21 mouse cellular contexts compared by ENCODE assay signal in genomic region chr7:144620315-144620714, GRCm38 (mm10). TPM values are rescaled to one million over a fixed set of nuclear protein-coding genes. Genes with fewer than 3 reads are reported as not detected.
DNase-seq lines count a peak whose midpoint lies in the region; ATAC-seq lines count a peak whose summit lies in the region.
"Had no signal": no experiment of that assay in that cellular context is flagged by ENCODE, and none has a peak within 500 bp of the region (broad histone marks: within the 10 kb centered on the region; RNA-seq: fewer than 3 reads in every experiment).

No protein-coding gene starts in this region.

- no peak for DNase-seq in forebrain, embryonic 10.5 days (ENCODE audit: extremely low spot score, low spot score)
- no peak for DNase-seq in lung, postnatal 10 days
- peak; percentile 37 for DNase-seq in lung, postnatal 25 days (ENCODE audit: low spot score)
- no peak for DNase-seq in lung, adult 18-20 months
- DNase-seq: adrenal gland, postnatal 25 days; cerebellum, adult 11-12 months; cerebellum, adult 8-10 months; cerebellum, postnatal 36 days; embryo, embryonic 11 days; gastrocnemius, postnatal 25 days; heart, adult 2 months; heart, postnatal 14 days; heart, postnatal 4 days had no signal

- peaks cover 78% of the 10 kb centered on the region for H3K27me3 ChIP-seq in forebrain, embryonic 10.5 days (ENCODE audit: poor library complexity, severe bottlenecking)
- H3K27me3 ChIP-seq in forebrain, embryonic 16.5 days (replicated peaks; ENCODE audit: control insufficient read depth, insufficient read depth, low read length), result no peaks in the 10 kb centered on the region
- no peaks in the 10 kb centered on the region for H3K27me3 ChIP-seq in lung, embryonic 15.5 days
- H3K27me3 ChIP-seq in neural tube, embryonic 15.5 days (replicated peaks), result no peaks in the 10 kb centered on the region
- H3K27me3 ChIP-seq: heart, embryonic 13.5 days had no signal

- no peak overlapping the region for H3K9ac ChIP-seq in forebrain, embryonic 16.5 days (replicated peaks; ENCODE audit: low read depth, low read length)
- H3K9ac ChIP-seq in lung, embryonic 15.5 days, result no peak overlapping the region
- no peak overlapping the region for H3K9ac ChIP-seq in neural tube, embryonic 15.5 days (replicated peaks)
- H3K9ac ChIP-seq: heart, embryonic 13.5 days; hindbrain, embryonic 13.5 days had no signal

- H3K4me1 ChIP-seq in forebrain, embryonic 10.5 days, result peaks cover 34% of the 10 kb centered on the region
- peaks cover 5% of the 10 kb centered on the region for H3K4me1 ChIP-seq in forebrain, embryonic 16.5 days (replicated peaks; ENCODE audit: control insufficient read depth, insufficient read depth, low read length)
- H3K4me1 ChIP-seq in lung, embryonic 15.5 days, result peaks cover 10% of the 10 kb centered on the region
- 0 out of 2 replicates have a peak, but pooled peaks cover 3% of the 10 kb centered on the region for H3K4me1 ChIP-seq in neural tube, embryonic 15.5 days

- H3K9me3 ChIP-seq in forebrain, embryonic 10.5 days, result peaks cover 9% of the 10 kb centered on the region; the same call in 1 of the 2 replicates
- H3K9me3 ChIP-seq in forebrain, embryonic 16.5 days (ENCODE audit: control insufficient read depth, low read length), result no peaks in the 10 kb centered on the region
- no peaks in the 10 kb centered on the region for H3K9me3 ChIP-seq in lung, embryonic 15.5 days
- no peaks in the 10 kb centered on the region for H3K9me3 ChIP-seq in neural tube, embryonic 15.5 days (replicated peaks)
- H3K9me3 ChIP-seq: heart, embryonic 10.5 days; hindbrain, embryonic 13.5 days had no signal

- peak overlapping the region; percentile 72 for H3K27ac ChIP-seq in forebrain, embryonic 10.5 days
- no peak overlapping the region for H3K27ac ChIP-seq in forebrain, embryonic 16.5 days (ENCODE audit: low read length)
- H3K27ac ChIP-seq in lung, embryonic 15.5 days, result peak overlapping the region; percentile 17; the same call in 1 of the 2 replicates
- no peak overlapping the region for H3K27ac ChIP-seq in neural tube, embryonic 15.5 days (replicated peaks)
- H3K27ac ChIP-seq: heart, adult 2 months; heart, embryonic 10.5 days; heart, embryonic 13.5 days; hindbrain, embryonic 13.5 days had no signal

- H3K4me2 ChIP-seq in forebrain, embryonic 16.5 days (ENCODE audit: low read length), result no peak overlapping the region
- no peak overlapping the region for H3K4me2 ChIP-seq in lung, embryonic 15.5 days
- no peak overlapping the region for H3K4me2 ChIP-seq in neural tube, embryonic 15.5 days
- H3K4me2 ChIP-seq: heart, embryonic 13.5 days; hindbrain, embryonic 13.5 days had no signal

- H3K36me3 ChIP-seq in forebrain, embryonic 10.5 days (replicated peaks), result peaks cover 67% of the 10 kb centered on the region
- no peaks in the 10 kb centered on the region for H3K36me3 ChIP-seq in forebrain, embryonic 16.5 days (ENCODE audit: control insufficient read depth, insufficient read depth)
- peaks cover 5% of the 10 kb centered on the region; the same call in 1 of the 2 replicates for H3K36me3 ChIP-seq in lung, embryonic 15.5 days
- H3K36me3 ChIP-seq in neural tube, embryonic 15.5 days, result no peaks in the 10 kb centered on the region
- H3K36me3 ChIP-seq: heart, embryonic 13.5 days; hindbrain, embryonic 13.5 days had no signal

- no peak for ATAC-seq in forebrain, embryonic 16.5 days
- no peak for ATAC-seq in lung, embryonic 15.5 days (ENCODE audit: borderline replicate concordance, extremely low read depth, low FRiP score, low TSS enrichment)
- ATAC-seq in neural tube, embryonic 15.5 days (ENCODE audit: low FRiP score), result no peak
- ATAC-seq: activated CD4-positive, CD25-positive, alpha-beta regulatory T cell, adult 4 months; forebrain, embryonic 14.5 days had no signal

- H3K4me3 ChIP-seq in forebrain, embryonic 10.5 days, result no peak overlapping the region
- H3K4me3 ChIP-seq in forebrain, embryonic 16.5 days (replicated peaks; ENCODE audit: low read length), result no peak overlapping the region
- H3K4me3 ChIP-seq in lung, embryonic 15.5 days, result no peak overlapping the region
- H3K4me3 ChIP-seq in neural tube, embryonic 15.5 days (replicated peaks), result no peak overlapping the region
- H3K4me3 ChIP-seq: heart, adult 2 months; heart, embryonic 10.5 days; heart, embryonic 13.5 days; hindbrain, embryonic 13.5 days had no signal

RNA-seq across cellular contexts. Expression of gene Fadd, which starts 38.1 kb away (rescaled TPM):
- polyA plus RNA-seq in forebrain, embryonic 10.5 days (2016; fragmentation: Nextera tagmentation; extraction: Ambion mirVana), result 11.4 and 12.1 TPM in 2 replicates
- polyA plus RNA-seq in forebrain, embryonic 16.5 days (2015; fragmentation: Nextera tagmentation; extraction: Ambion mirVana), result 5.2 and 5.8 TPM in 2 replicates
- 12.4 and 12.5 TPM in 2 replicates for polyA plus RNA-seq in lung, embryonic 15.5 days (2015; fragmentation: Nextera tagmentation; extraction: Ambion mirVana)
- 4.9 and 5.5 TPM in 2 replicates for polyA plus RNA-seq in neural tube, embryonic 15.5 days (2015; fragmentation: Nextera tagmentation; extraction: Ambion mirVana)

Comparison
In these comparisons a context has a peak if more than half of its experiments do, and no peak if none do; other contexts are left out.
1. H3K27ac ChIP-seq: peak in forebrain, embryonic 10.5 days (single experiment) and lung, embryonic 15.5 days (single experiment); none in forebrain, embryonic 16.5 days (single experiment) and neural tube, embryonic 15.5 days (single experiment).